Mouse (Mus musculus): Measurements from ENCODE around the gene Col5a3.

Col5a3 gene

GRCm38 (mm10) chr9:20748540-20748939 lies 66.3 kb downstream of the Col5a3 start:
- DNase-seq (ENCODE audit: low read depth, low spot score) = no peak

GRCm38 (mm10) chr9:20747682-20748081 lies 67.2 kb downstream of the Col5a3 start:
- no peak for DNase-seq (ENCODE audit: low read depth, low spot score)

GRCm38 (mm10) chr9:20746017-20746660 lies 68.7 kb downstream of the Col5a3 start, which contains the start of gene Olfm2:
Olfm2 (minus strand) TSS chr9:20746349.
- DNase-seq (ENCODE audit: low read depth, low spot score) = no peak

GRCm38 (mm10) chr9:20745129-20745966 lies 69.5 kb downstream of the Col5a3 start:
- DNase-seq (ENCODE audit: low read depth, low spot score) = no peak

- no peak for DNase-seq (ENCODE audit: low read depth, low spot score)
These were observed 70.7 kb downstream of the Col5a3 start for GRCm38 (mm10) chr9:20743946-20744738.

GRCm38 (mm10) chr9:20740407-20740806 lies 74.5 kb downstream of the Col5a3 start:
- DNase-seq (ENCODE audit: low read depth, low spot score) = peak; percentile 87

- DNase-seq (ENCODE audit: low read depth, low spot score) = peak; percentile 60
These were observed 76.4 kb downstream of the Col5a3 start for GRCm38 (mm10) chr9:20738251-20738999.

GRCm38 (mm10) chr9:20737227-20737626 lies 77.6 kb downstream of the Col5a3 start:
- no peak for DNase-seq (ENCODE audit: low read depth, low spot score)

- no peak for DNase-seq (ENCODE audit: low read depth, low spot score)
These were observed 80.2 kb downstream of the Col5a3 start for GRCm38 (mm10) chr9:20734692-20735091.

GRCm38 (mm10) chr9:20731797-20732196 lies 83.1 kb downstream of the Col5a3 start:
- DNase-seq (ENCODE audit: low read depth, low spot score) = no peak

- DNase-seq (ENCODE audit: low read depth, low spot score) = no peak
These were observed 85.4 kb downstream of the Col5a3 start for GRCm38 (mm10) chr9:20729451-20729850.

GRCm38 (mm10) chr9:20727601-20728113 lies 87.2 kb downstream of the Col5a3 start:
- peak; percentile 59 for DNase-seq (ENCODE audit: low read depth, low spot score)

GRCm38 (mm10) chr9:20726859-20727600 lies 87.8 kb downstream of the Col5a3 start:
- no peak for DNase-seq (ENCODE audit: low read depth, low spot score)

GRCm38 (mm10) chr9:20726134-20726858 lies 88.6 kb downstream of the Col5a3 start:
- DNase-seq (ENCODE audit: low read depth, low spot score) = no peak

GRCm38 (mm10) chr9:20721582-20721981 lies 93.3 kb downstream of the Col5a3 start:
- DNase-seq (ENCODE audit: low read depth, low spot score) = peak; percentile 76

All from mesoderm, embryonic 11.5 days (tissue).